Mouse (Mus musculus): Measurements from ENCODE around the gene Mcf2l.

DNA sequence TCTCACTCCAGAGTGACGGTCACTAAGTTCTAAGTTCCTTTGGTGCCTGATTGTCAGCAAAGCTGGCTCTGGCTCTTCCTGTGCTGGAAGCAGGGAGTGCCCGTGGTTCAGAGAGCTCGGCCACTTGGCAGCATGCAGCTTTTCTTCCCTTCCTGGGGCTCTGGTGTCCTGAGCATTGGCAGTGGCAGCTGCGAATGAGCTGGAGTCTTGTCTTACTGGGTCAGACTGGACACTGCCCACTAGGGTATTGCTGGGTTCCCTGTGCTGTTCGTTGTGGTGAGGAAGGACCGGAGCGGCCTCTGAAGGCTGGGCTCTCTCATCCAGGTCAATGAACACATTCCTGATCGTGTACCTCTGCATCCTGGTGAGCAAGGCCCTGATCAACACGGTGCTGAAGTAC lies 46.5 kb upstream of the Mcf2l start:
- TF ChIP-seq CTCF (conservative IDR thresholded peaks at IDR 0.05; ENCODE audit: low read length) (no peak), NANOG (IDR thresholded peaks at IDR 0.05; ENCODE audit: borderline replicate concordance, low read length) (no peak), POU5F1 (IDR thresholded peaks at IDR 0.05; ENCODE audit: borderline replicate concordance, low read length) (no peak)

Data from E14TG2a.4 (cell line).